Mouse (Mus musculus): ENCODE measurements at regions not wholly inside any gene's neighbourhood (a gene's known extent, or its start where the extent isn't known, plus 50 kb on each side); places are given as distances from the start of the nearest gene placed in this dataset.

DNA sequence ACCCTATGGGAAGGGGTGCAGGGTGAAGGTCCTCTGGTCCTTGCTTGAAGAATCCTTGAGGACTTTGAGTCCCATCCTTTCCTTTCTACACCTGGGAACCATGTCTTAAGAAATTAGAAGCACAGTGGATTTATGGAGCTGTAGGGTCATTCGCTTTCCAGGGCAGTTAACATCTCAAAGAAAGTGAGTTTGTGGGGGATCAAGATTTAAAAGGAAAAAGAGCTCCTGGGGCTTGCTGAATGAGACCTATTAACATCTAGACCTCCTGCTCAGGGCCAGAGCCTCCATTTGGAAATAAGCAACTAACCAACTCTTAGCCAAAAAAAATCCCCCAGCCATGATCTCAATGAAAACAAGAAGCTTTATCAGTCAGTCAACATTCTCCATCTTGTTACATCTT lies 148.0 kb upstream of the Ofcc1 start:
- DNase-seq (ENCODE audit: low spot score in 2 of 2), result no peak

DNA sequence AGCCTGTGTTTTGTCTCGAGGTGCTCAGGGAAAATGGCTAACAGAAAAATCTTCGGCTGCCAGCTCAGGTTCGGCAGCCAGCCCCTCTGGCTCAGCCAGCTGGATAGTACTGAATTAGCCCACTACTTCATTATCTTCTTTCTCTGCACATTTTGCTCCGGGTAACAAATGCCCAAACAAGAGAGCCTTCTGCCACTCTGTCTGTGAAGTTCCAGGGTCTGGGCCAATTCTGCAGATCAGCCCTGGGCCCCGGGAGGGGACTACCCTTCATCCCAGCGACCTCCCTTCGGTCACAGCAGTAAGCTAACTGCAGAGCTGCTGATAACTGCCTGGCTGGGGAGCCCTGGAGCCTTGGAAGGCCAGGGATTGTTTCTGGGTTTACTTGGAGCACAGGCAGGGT lies 119.6 kb upstream of the Ofcc1 start:
- DNase-seq (ENCODE audit: low spot score in 2 of 2), result no peak

DNA sequence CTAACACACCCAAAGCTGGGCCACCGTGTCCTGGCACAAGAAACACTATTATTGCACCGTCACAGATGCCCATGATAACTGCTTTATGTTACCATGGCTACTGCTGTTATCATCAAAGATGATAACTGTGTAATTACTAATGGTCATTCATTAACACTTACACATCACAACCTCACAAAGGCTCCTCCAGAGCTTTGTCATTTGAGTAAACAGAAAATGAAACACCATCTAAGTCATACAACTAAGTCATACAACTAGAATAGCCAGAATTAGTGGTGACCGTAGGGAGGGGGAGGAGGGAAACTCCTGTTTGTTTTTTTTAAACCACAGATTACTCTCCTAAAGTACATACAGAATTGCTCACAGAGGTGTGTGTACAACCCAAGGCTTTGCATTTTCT lies 111.4 kb upstream of the Ofcc1 start:
- no peak for DNase-seq (ENCODE audit: low spot score in 2 of 2)

DNA sequence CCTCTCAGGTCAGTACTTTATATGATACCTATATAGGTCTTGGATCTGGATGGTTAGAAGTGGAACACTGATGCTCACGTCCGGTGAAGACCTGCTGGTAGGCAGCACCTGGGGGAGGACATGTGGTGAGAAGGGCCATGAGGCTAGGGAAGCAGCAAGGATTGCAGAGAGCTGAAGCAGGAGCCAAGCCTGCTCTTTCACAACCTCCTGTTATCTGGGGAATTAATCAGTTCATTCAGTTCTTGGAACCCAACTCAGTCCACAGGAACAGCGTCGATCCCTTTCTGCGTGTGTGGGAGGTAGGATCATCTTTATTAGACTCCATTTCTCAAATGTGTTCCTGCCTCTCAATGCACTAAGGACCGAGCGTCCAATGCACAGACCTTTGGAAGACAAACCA lies 107.9 kb upstream of the Ofcc1 start:
- no peak for DNase-seq (ENCODE audit: low spot score in 2 of 2)

DNA sequence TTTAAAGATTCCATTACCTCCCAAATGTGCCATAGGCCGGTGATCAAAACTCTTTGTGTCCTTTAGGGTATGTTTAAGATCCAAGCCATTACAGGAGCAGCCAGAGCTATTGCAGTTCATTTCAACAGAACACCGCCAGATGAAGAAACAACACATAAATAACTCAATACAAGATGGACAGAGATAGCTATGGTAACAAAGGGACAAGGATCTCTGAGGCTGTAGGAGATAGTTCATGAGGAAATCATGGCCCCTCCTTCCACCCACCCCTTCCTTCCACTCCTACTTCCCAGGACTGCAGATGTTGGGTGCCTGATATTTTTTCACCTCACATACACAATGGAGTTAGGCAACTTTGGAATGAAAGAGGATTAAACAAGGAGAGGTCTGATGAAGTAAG lies 92.1 kb upstream of the Ofcc1 start:
- DNase-seq (ENCODE audit: low spot score in 2 of 2), result no peak

DNA sequence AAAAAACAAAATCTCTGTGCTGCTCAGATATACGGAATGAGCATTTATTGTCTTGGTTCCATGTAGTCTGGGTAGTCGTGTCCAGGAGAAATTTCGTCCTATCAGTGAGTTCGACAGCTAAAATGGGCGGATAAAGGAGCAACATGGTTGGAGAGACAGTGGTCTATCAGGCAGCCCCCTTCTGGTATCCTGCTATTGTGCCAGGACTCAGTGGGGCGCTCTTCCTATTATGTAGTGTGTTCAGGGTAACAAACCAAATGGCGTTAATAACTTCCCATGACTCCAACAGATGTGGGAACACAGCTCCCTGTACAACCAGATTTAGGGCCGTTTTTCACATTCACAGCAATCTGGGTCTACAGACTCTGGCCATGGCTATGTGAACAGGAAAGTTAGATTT lies 68.6 kb upstream of the Ofcc1 start:
- no peak for DNase-seq (ENCODE audit: low spot score in 2 of 2)

DNA sequence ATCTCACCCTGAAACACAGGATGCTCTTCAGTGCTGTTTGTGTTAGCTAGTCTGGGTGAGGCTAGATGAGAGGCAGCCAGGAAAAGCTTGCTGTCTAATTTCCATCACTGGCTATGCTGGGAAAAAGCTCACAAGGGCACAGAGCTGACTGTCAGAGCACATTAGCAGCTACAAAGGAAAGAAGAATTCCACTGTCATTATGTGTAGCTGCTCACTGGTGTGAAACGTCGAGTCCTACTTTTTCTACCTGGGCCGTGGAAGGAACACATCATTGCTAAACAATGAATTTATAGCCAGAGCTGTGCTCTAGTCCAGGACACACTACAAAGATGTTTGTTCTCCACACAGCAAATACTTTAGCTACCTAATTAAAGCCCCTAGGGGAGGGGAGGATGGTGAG lies 61.8 kb upstream of the Ofcc1 start:
- DNase-seq (ENCODE audit: low spot score in 2 of 2), result no peak

DNA sequence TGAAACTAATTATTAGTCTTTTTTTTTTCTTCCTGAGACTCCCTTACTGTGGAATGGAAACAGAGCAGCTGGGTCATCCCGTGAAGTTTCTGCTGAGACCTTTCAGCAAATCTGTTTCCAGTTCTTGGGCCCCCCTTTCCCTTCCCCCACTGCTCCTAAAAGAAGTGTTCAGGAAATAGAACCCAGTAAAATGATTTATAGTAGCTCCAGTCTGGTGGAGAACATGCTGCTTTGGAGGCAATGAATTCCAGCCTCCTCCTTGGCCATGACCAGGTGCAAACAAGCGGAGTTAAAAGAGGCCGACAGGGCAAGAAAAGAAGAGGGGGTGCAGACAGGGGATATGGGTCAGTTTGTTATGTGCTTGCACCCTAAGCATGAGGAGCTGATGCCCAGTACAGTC lies 56.6 kb upstream of the Ofcc1 start:
- DNase-seq (ENCODE audit: low spot score in 2 of 2), result no peak

DNA sequence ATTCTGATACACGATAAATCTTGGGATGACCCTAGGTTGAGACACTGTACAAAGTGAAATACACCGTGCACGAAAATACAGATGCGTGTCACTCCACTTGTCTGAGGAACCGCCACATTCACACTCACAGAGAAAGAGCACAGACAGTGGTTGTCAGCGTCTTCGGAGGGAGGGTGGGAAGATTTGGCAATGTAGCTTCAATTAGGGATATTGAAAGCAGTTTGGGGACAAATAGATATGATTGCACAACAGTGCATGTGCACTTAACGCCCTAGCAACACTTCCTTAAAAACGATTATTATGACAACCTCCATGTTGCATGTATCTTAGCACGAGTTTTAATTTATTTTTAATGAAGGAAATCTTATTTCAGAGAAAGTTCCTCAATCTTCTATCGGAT lies 51.8 kb upstream of the Ofcc1 start:
- DNase-seq (ENCODE audit: low spot score in 2 of 2), result no peak

All from spleen, postnatal 10 days (tissue).